Mouse (Mus musculus) cerebellum, adult 8-10 months (tissue): ENCODE measurements around the gene Theg.

ENCODE experiments used
- DNase-seq: peaks from one replicate; pipeline ENCODE4 v3.0.0; 2022

Gene Theg

DNA sequence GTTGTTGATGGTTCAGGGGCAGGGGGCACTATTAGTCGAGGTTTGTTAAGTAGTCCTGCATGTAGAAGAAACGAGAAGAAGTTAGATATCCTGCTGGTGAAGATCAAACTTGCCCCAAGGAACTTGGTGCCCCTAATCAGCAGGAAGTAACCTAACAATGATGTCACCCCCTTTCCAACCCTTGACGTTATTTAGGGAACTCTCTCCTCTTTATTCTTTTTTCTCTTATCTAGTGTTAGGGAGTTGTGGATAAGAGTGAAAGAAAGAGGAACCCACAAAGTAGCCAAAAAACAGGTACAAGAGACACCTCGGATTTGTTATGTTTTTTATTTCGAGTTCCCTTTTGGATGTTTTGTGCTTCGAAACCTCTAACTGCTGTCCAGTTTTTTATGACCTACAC is 7.0 kb upstream of the Theg start:
- DNase-seq: no peak

DNA sequence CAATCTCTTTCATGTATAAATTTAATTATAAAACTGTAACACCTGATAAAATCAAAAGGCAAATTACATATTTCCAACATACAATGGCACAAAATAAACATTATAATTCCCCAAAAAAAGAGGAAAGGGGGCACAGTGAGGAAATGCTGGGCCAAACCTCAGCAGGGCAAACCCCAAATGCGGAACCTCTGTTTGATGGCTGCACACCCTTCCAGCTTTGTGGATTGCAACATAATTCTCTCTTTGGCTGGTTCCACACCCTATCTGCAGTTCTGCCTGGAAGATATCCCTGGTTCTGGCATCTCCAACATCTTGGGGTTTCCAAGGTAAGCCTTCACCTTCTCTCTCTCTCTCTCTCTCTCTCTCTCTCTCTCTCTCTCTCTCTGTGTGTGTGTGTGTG is 3.6 kb upstream of the Theg start:
- no peak for DNase-seq

DNA sequence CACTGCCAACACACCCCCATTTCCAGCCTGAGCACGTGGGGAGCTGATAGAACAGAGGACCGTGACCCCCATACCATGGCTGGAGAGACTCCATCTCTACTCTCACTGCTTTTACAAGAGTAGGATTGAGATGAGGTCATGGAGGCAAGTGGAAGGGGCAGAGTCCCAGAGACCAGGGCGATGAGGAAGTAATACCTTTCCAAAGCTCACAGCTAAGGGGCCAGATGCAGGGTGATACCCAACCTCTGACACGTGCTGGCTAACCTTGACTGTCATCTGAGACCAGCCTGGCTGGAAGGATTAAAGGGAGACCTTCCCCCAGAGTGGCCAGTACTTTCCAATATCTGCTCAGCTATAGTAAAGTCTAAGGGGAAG is 608 bp upstream of the Theg start:
- no peak for DNase-seq

DNA sequence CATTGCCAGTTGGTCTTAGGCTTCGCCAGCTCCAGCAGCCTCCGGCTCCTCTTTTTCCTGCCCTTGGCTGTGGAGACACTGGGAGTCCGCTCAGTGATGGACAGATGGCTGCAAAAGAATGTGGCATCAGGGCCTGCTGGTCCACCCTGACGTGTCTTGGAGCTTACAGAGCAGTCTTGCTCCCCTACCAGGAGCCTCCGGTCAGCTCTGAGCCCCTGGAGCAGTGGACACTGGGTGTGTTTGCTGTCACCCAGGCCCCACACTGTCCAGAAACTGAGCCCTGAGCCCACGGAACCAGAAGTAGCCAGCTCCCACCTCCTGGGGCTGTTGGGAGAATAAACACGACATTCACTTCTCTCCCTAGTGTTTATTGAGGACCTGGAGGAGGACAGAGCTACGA is 888 bp downstream of the Theg start:
- no peak for DNase-seq

DNA sequence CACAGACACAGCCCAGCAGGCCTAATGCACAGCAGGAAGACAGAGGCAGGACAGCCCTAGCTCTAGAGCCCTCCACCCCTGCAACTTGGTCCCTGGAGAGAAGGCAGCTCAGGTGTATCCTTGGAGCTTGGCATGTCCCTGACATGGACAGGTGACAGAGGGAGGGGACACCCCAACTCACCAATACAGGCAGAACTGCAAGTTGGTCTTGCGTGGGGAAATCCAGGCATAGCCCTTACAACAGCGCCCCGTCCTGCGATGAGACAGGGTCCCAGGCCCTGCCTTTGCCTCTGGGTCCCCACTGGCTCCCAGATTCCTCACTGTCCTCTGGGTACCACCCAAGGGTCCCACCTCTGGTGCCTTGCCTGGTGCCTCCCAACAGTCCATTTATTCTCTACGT is 1.4 kb downstream of the Theg start:
- DNase-seq: no peak

DNA sequence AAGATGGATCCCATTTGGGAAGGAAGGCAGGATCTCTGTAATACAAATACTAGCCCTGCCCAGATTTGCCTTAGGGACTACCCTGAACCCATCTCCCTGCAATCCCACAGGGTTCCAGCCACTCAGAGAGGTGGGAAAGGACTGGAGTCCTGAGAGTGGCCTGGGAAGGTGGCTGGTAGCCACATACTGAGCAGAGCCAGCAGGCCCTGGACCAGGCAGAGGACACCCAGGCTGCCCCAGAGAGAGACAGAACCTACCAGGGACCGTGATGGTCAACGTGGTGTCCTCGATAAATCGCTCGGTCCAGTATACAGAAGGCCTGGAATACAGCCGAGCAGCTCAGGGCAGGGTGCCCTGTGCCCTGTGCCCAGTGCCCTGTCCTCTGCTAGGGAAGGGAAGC is 2.0 kb downstream of the Theg start:
- no peak for DNase-seq

DNA sequence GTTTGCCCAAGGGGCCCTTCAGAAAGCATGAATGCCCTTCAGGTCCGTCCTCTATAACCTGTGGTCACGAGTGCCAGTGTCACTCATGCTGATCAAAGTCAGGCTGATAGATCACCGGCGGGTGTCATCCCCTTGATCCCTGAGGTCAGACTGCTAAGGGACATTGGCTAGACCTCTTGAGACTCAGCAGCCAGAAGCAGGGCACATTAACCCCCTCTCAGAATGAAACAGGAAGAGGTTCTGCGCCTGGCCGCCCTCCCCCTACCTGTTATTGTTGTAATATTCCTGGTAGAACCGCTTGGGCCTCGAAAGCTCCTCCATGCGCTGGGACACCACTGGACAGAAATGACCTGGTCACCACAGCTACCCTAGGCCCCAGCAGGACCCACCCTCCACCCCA is 2.7 kb downstream of the Theg start:
- no peak for DNase-seq

DNA sequence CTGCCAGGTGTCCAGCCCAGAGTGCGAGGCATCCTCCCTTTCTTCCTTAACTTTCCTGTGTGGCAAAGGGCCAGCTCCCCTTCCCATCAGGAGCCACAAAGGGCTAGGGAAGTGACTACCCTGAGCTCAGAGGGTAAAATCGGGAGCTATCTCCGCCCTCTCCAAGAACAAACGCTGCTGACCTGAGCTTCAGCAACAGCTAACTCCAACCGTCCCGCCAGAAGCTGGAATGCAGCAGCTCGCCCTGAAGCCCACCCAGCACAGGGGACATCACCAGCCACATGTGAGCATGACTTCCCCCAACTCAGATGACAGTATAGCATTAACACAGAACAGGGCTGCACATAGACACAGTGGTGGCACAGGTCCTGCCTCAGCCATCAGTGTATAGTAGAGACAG is 3.1 kb downstream of the Theg start:
- DNase-seq: no peak

DNA sequence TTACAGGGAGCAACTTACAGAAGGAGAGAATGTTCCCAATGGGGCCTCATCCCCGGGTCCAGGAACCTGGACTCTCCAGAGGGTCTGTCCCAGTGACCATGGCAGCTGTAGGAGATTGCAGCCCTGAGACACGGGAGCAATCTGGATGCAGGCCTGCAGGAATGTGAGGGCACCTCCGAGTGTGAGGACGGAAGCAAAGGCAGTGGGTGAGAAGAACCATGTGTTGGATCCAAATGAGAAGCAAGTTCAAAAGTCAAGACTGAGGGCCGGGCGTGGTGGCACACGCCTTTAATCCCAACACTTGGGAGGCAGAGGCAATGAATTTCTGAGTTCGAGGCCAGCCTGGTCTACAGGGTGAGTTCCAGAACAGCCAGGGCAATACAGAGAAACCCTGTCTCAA is 5.6 kb downstream of the Theg start:
- no peak for DNase-seq

DNA sequence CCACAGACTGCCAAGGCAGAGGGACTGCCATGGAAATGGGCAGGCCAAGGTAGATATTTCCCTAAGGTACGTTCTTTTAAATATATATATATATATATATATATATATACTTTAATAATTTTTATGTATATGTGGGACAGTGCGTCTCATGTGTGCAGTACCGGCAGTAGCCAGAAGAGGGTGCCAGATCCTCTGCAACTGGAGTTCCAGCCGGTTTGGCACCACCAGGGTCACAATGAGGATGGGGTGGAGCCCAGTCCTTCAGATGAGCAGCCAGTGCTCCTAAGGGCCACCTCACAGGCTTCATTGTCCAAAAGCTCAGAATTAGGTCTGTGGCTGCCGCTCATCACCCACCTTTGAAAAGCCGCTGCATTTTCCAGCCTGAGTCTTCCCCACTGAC is 6.3 kb downstream of the Theg start:
- DNase-seq: no peak

DNA sequence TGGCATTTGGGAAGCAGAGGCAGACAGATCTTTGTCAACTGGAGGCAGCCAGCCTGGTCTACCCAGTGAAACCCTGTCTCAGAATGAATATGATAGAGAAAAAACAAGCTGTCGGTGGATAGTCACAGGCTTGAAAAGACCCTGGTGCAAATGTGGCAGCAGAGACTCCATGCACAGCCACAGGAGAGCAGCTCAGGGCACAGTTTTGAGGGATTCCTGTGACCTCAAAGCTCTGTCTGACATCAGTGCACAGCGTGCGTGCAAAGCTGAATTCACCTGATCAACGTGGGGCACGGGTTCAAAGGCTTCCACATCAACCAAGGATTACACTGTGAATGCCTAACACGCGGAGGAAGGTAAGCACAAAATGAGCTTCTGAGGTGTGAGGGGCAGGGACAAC is 6.8 kb downstream of the Theg start:
- no peak for DNase-seq

DNA sequence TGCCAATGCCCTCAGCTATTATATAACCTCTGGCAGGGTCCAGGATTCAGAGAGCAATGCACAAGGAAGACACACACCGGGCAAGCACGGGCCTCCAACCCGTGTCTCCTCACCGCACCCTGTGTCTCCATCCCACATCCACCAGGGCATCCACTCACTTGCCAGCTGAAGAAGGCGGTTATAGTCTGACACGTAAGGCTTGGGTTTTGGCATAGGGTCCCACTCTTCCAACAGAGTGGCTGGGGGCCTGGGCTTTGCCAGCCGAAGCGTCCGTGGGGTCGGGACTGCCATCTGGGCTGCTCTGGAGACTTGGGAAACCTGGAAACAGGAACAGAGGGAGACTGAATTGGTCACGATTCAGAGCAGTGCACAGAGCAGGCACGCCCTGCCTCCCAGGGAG is 7.3 kb downstream of the Theg start:
- DNase-seq: no peak

DNA sequence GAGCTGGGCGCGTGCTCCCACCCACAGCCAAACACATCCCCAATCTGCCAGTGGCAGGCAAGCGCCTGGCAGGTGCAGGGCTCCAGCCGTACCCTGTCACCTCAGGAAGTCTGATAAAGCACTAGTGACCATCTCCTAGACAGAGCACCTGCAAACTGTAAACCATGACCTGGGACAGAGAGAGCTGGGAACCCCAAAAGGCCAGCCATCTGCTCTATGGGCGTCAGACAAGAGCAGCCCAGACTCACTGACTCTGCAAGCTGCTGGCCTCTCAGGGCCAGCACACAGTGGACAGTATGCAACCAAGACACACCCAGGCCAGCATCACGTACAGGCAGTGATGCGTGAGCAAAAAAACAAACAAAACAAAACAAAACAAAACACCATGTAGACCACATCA is 8.2 kb downstream of the Theg start:
- no peak for DNase-seq

DNA sequence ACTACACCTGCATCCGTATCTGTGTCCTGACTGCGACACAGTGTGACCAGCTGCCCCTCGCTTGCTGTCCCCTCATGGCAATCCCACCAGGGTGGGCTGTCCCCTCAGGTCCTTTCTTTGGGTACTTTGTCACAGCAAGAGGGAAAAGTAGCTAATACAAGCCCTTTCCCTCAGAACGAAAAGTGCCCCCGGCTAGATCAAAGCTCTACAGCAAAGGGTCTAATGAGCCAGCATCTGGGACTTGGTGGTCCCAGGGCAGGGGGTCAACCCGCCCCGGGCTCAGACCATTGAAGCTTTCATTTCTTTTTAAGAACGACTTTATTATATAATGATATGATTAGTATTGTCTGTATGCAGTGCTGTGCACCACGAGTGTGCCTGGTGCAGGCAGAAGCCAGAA is 8.9 kb downstream of the Theg start:
- DNase-seq: no peak

DNA sequence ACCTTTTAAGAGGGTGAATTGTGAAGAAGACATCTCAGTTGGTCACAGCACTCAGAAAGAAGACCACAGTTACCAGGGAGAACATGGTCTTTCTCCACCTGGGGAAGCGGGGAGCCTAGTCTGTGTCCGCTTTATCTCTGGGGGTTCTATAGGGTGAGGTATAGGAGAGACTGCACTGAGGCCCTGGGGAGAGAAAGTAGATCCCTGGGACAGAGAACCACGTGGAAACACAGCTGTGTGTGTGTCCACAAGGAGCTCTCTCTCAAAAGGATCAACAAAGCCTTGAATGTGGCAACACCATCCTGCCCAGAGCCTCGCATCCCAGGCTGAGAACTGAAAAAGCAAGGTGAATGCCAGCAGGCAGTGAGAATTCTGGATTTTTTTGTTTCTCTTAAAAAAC is 9.8 kb downstream of the Theg start:
- DNase-seq: no peak

DNA sequence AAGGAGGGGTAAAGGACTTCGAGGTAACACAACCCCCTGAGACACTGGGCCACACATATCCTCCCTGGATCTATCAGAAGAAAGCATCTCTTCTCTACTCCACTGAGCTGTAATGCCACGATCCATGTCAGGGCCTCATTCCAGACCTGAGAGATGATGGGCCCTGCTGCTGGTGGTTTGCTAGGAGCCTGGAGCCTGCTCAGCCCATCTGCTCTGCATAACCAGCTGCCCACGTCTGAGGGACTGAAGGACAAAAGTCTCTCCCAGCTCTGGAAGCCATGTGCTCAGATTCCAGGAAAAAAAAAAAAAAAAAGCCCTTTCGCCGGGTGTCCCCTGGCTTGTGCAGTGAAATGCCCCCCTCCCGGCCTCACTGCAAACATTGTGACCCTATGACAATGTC is 11.4 kb downstream of the Theg start:
- DNase-seq: no peak

DNA sequence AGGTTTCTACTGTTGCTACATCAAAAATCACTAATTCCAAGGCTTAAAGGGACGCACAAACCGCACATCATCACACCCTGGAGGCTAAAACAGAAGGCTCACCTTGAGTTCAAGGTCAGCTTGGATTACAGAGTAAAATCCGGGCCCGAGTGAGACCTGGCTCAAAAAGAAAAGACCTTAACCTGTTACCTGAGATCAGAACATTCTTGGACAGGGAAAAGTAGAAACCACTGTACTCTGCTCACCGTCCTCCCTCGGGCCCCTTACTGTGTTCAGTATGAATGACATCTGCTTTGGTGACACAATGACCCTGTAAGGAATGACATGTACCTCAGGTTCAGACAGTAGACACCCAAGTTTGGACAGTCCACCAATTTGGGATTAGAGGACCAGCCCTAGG is 12.3 kb downstream of the Theg start:
- no peak for DNase-seq

DNA sequence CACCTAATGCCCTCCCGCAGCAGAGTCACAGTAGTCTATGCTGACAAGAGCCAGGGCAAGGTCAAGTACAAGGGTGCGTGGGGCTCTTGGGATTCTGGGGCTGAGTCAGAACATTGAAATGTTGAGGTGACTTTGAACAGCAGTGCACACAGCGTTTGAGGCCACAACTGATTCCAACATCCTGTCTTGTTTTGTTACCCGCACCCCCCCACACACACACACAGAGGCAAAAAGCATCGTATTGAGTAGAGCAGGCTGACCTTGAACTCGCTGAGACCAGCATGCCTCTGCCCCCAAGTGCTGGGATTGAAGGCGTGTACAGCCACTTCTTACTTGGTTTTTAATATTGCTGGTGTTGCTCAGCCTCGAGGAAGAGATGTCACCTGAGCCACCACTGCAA is 12.8 kb downstream of the Theg start:
- DNase-seq: no peak

DNA sequence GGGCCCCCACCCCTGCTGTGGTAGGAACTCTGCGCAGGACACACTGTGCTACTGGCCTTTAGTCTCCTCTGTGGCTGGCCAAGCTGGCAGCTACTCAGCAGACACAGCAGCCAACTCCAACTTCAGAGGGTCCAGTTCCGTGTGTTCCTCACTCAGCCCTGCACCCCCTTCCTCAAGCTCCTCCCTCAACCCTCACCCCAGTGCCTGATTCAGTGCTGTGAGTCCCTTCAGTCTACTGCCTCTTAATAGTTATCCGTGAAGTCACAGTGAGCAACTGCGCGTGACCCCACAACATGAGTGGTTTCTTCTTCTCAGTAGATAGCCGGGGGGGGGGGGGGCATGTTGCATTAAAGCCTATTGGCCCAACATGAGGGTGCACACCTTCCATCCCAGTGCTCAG is 13.5 kb downstream of the Theg start:
- no peak for DNase-seq

DNA sequence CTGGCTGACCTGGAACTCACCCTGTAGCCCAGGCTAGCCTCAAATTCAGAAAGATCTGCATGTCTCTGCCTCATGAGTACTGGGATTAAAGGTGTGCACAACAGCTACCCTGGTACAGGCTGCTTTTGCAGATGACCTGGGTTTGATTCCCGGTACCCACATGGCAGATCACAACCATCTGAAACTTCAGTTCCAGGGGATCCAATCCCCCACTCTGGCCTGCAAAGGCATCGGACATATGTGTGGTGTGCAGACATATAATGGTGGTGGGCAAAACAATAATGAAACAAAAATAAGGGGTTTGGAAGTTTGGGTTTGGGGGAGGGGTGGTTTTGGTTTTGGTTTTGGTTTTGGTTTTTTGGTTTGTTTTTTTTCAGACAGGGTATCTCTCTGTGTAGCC is 15.8 kb downstream of the Theg start:
- DNase-seq: no peak

DNA sequence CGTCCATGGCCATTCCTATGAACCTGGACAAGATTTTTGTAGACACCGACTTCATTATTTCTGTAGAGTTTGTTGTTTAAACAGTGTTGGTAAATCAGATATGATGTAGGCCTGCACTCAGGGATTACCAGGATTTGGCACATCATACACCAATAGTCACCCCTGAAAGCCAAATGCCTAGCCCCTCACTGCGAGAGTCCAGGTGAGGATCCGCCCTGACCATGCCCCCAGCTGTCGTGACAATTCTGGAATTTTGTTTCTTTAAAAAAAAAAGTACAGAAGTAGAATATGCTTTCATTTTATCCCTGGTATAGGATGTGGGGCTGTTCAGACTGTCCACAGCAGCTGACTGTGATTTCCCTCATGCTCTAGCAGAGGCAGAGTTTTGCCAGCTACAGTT is 17.2 kb downstream of the Theg start:
- DNase-seq: no peak

DNA sequence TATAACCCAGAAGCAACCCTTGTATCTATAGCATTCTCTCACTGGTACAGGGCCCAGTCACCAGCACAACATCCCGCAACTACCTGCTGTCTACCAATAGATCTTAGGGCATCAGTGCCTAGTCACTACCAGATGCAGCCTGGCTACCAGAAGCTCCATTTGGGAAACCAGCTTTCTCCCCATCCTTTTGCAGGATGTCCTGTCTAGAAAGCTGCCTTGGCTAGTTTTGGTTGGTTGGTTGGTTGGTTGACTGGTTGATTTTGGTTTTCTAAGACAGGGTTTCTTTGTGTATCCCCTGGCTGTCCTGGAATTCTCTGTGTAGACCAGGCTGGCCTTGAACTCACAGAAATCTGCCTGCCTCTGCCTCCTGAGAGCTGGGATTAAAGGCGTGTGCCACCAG is 27.4 kb downstream of the Theg start:
- no peak for DNase-seq

DNA sequence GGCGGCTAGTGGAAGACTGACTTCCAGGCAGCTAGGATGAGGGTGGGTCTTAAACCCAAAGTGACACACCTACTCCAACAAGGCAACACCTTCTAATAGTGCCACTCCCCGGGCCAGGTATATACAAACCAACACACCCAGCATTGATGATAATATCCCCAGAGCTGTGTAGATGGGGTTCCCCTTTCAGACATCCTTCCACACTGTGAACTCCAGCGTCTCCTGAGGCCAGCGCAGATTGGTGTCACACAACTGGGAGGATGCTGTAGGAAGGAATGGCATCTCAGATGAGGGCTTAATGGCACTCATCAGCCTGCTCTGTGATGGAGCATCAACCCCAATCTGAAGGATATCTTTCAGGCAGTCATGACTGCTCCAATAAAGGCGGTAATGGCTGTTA is 29.6 kb downstream of the Theg start:
- DNase-seq: no peak

DNA sequence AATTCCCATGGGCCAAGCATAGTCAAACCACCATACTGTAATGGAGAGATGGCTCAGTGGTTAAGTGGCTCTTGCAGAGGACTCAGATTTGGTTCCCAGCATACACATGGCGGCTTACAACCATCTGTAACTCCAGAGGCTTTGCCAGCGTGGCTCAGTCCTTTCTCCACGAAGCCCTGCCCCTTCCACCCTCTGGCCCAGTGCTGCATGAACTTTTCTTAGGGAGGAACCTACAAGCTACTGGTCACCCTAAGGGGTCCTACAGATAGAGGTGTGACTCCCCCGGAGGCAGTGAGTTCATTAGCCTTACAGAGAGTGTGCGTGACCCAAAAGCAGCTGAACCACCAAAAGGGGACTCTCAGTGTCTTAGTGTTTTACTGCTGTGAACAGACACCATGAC is 30.2 kb downstream of the Theg start:
- no peak for DNase-seq

DNA sequence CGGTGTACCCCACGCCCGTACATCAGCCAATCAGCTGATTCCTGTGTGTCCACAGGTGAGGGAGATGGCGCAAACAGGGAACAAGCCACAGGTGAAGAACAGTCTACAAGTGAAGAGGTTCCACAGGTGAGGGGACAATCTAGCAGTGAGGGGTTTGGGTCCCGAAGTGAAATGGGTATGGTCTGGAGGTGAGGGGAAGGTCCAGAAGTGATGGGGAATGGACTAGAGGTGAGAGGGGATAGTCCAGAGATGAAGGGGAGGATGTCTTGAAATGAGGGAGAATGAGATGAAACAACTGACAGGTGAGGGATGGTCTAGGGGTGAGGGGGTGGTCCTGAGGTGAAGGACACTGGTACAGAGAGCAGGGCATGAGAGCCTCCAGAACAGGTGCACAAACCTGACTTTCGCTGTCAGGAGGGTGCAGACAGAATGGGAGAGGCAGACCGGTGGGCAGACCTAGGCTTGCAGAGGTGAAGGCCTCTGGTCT is 31.9 kb downstream of the Theg start:
- DNase-seq: no peak
